Mouse (Mus musculus) midbrain, embryonic 16.5 days (tissue): ENCODE data around the gene Plk2. TPM values are rescaled to one million over a fixed set of nuclear protein-coding genes. Genes with fewer than 3 reads are reported as not detected.
"Not testable (repeated sequence)": the region's sequence is repeated elsewhere in the genome, so short reads cannot be mapped to it uniquely, and the experiment has no call there.

Experiments
- ATAC-seq: fragments of 200-750 bp; cut with Nextera tagmentation; 2 replicates; pipeline ENCODE4 v1.8.0; 2017; ENCODE audit warnings: moderate TSS enrichment
- H3K27ac ChIP-seq: fragments of 300-500 bp; sonication (generic); 2 replicates; pipeline ENCODE4 v1.5.1; 2014; ENCODE audit warnings: mild to moderate bottlenecking, low read length, mixed read lengths
- H3K27me3 ChIP-seq: fragments of 300-500 bp; sonication (generic); 2 replicates; pipeline ENCODE4 v1.6.1; 2014; ENCODE audit warnings: low read depth, low read length, mixed read lengths; ENCODE audit not compliant: control insufficient read depth, insufficient read depth
- H3K36me3 ChIP-seq: fragments of 300-500 bp; sonication (generic); 2 replicates; pipeline ENCODE4 v1.6.1; 2014; ENCODE audit warnings: mild to moderate bottlenecking, low read length, moderate library complexity, mixed read lengths; ENCODE audit not compliant: control insufficient read depth, insufficient read depth
- H3K4me1 ChIP-seq: fragments of 300-500 bp; sonication (generic); 2 replicates; pipeline ENCODE4 v1.6.1; 2014; ENCODE audit warnings: mild to moderate bottlenecking, low read length, mixed read lengths; ENCODE audit not compliant: control insufficient read depth, insufficient read depth
- H3K4me2 ChIP-seq: fragments of 300-500 bp; sonication (generic); 2 replicates; pipeline ENCODE4 v1.6.1; 2014; ENCODE audit warnings: mild to moderate bottlenecking, low read length, mixed read lengths
- H3K4me3 ChIP-seq: fragments of 300-500 bp; sonication (generic); 2 replicates; pipeline ENCODE4 v1.5.1; 2014; ENCODE audit warnings: low read depth, mild to moderate bottlenecking, low read length, moderate library complexity, mixed read lengths
- H3K9ac ChIP-seq: fragments of 300-500 bp; sonication (generic); 2 replicates; pipeline ENCODE4 v1.6.1; 2014; ENCODE audit warnings: low read depth, low read length, mixed read lengths
- H3K9me3 ChIP-seq: fragments of 300-500 bp; sonication (generic); replicated peaks from 2 replicates; pipeline ENCODE4 v1.6.1; 2014; ENCODE audit warnings: mild to moderate bottlenecking, low read length, mixed read lengths; ENCODE audit not compliant: control insufficient read depth, poor library complexity, severe bottlenecking
- WGBS: fragments of 180-500 bp; shearing (Covaris S2); extraction: QIAGEN DNeasy Blood & Tissue Kit; methylation state at CpG from one replicate; pipeline ENCODE4 v1.1.7; 2014; 5-methylcytosine and 5-hydroxymethylcytosine counted together
- polyA plus RNA-seq: library from polyadenylated mRNA; unstranded; fragments of >200 nt; fragmentation: Nextera tagmentation; extraction: Ambion mirVana; gene quantifications from 2 replicates; pipeline ENCODE4 v1.2.1, GENCODE M21; 2015

Gene Plk2
- polyA plus RNA-seq, 1 experiment from 2014 or later = 177 TPM

- 95% methylated on average over 3 of the region's 3 CpGs for WGBS
- Histone ChIP-seq H3K4me2 (no peak overlapping the region), H3K9ac (no peak overlapping the region), H3K9me3 (no peaks in the 10 kb centered on the region; the same call in 1 of the 2 replicates), H3K4me1 (peaks cover 17% of the 10 kb centered on the region), H3K27ac (no peak overlapping the region), H3K27me3 (no peaks in the 10 kb centered on the region), H3K4me3 (no peak overlapping the region), H3K36me3 (peaks cover 42% of the 10 kb centered on the region)
- ATAC-seq = no peak
Observed at GRCm38 (mm10) chr13:110401443-110401842, 6.6 kb downstream of the Plk2 start.

- 95% methylated on average over 2 of the region's 2 CpGs for WGBS
- peaks cover 42% of the 10 kb centered on the region for H3K36me3 ChIP-seq
- peaks cover 14% of the 10 kb centered on the region for H3K4me1 ChIP-seq
- no peaks in the 10 kb centered on the region; the same call in 1 of the 2 replicates for H3K9me3 ChIP-seq
- H3K27ac ChIP-seq = no peak overlapping the region
- no peak overlapping the region for H3K4me3 ChIP-seq
- H3K4me2 ChIP-seq = no peak overlapping the region
- no peaks in the 10 kb centered on the region for H3K27me3 ChIP-seq
- no peak overlapping the region for H3K9ac ChIP-seq
- no peak for ATAC-seq
Observed at GRCm38 (mm10) chr13:110401877-110402276, 7.0 kb downstream of the Plk2 start.

GRCm38 (mm10) chr13:110404059-110404458, 9.2 kb downstream of the Plk2 start:
- 76% methylated on average over 8 of the region's 8 CpGs for WGBS
- no peak overlapping the region for H3K4me3 ChIP-seq
- no peak overlapping the region for H3K27ac ChIP-seq
- H3K4me1 ChIP-seq = no peaks in the 10 kb centered on the region
- peaks cover 25% of the 10 kb centered on the region for H3K36me3 ChIP-seq
- no peak overlapping the region for H3K9ac ChIP-seq
- ATAC-seq = no peak
- no peaks in the 10 kb centered on the region for H3K27me3 ChIP-seq
- H3K4me2 ChIP-seq = no peak overlapping the region
- H3K9me3 ChIP-seq = no peaks in the 10 kb centered on the region; the same call in 1 of the 2 replicates

- not testable (repeated sequence) for H3K4me1 ChIP-seq, H3K27ac ChIP-seq, H3K4me3 ChIP-seq, H3K4me2 ChIP-seq, H3K9ac ChIP-seq, H3K27me3 ChIP-seq, ATAC-seq, H3K9me3 ChIP-seq
- 92% methylated on average over 5 of the region's 5 CpGs for WGBS
- peaks cover 19% of the 10 kb centered on the region for H3K36me3 ChIP-seq
Observed at GRCm38 (mm10) chr13:110404686-110405085, 9.8 kb downstream of the Plk2 start.

- no peak overlapping the region for H3K4me3 ChIP-seq
- H3K27ac ChIP-seq = no peak overlapping the region
- H3K4me1 ChIP-seq = no peaks in the 10 kb centered on the region
- no peak overlapping the region for H3K4me2 ChIP-seq
- WGBS = 81% methylated on average over 5 of the region's 5 CpGs
- no peak overlapping the region for H3K9ac ChIP-seq
- H3K27me3 ChIP-seq = no peaks in the 10 kb centered on the region
- H3K9me3 ChIP-seq = no peaks in the 10 kb centered on the region
- H3K36me3 ChIP-seq = peaks cover 4% of the 10 kb centered on the region; the same call in 1 of the 2 replicates
- ATAC-seq = no peak
Observed at GRCm38 (mm10) chr13:110406152-110406551, 11.3 kb downstream of the Plk2 start.

GRCm38 (mm10) chr13:110412572-110413209, 17.8 kb downstream of the Plk2 start:
- ATAC-seq = no peak
- 76% methylated on average over 12 of the region's 12 CpGs for WGBS
- no peak overlapping the region for H3K4me2 ChIP-seq
- H3K4me3 ChIP-seq = no peak overlapping the region
- no peak overlapping the region for H3K9ac ChIP-seq
- no peaks in the 10 kb centered on the region for H3K4me1 ChIP-seq
- no peaks in the 10 kb centered on the region for H3K27me3 ChIP-seq
- no peak overlapping the region for H3K27ac ChIP-seq
- no peaks in the 10 kb centered on the region; the same call in 1 of the 2 replicates for H3K9me3 ChIP-seq
- H3K36me3 ChIP-seq = no peaks in the 10 kb centered on the region

- no peak overlapping the region for H3K9ac ChIP-seq
- H3K36me3 ChIP-seq = no peaks in the 10 kb centered on the region
- no peak for ATAC-seq
- H3K27ac ChIP-seq = no peak overlapping the region
- no peaks in the 10 kb centered on the region for H3K9me3 ChIP-seq
- no peak overlapping the region for H3K4me2 ChIP-seq
- WGBS = 85% methylated on average over 5 of the region's 5 CpGs
- H3K27me3 ChIP-seq = no peaks in the 10 kb centered on the region
- H3K4me3 ChIP-seq = no peak overlapping the region
- no peaks in the 10 kb centered on the region for H3K4me1 ChIP-seq
Observed at GRCm38 (mm10) chr13:110418656-110419055, 23.8 kb downstream of the Plk2 start.

- Histone ChIP-seq H3K4me1 (no peaks in the 10 kb centered on the region), H3K9ac (no peak overlapping the region), H3K4me3 (no peak overlapping the region), H3K9me3 (no peaks in the 10 kb centered on the region), H3K27me3 (no peaks in the 10 kb centered on the region), H3K36me3 (no peaks in the 10 kb centered on the region), H3K4me2 (no peak overlapping the region), H3K27ac (no peak overlapping the region)
- no peak for ATAC-seq
- 76% methylated on average over 5 of the region's 5 CpGs for WGBS
Observed at GRCm38 (mm10) chr13:110419640-110420039, 24.8 kb downstream of the Plk2 start.

- H3K27me3 ChIP-seq = no peaks in the 10 kb centered on the region
- no peak overlapping the region for H3K27ac ChIP-seq
- no peak overlapping the region for H3K9ac ChIP-seq
- H3K9me3 ChIP-seq = no peaks in the 10 kb centered on the region
- H3K4me1 ChIP-seq = no peaks in the 10 kb centered on the region
- no peak overlapping the region for H3K4me3 ChIP-seq
- H3K4me2 ChIP-seq = no peak overlapping the region
- ATAC-seq = no peak
- no peaks in the 10 kb centered on the region for H3K36me3 ChIP-seq
- WGBS = 84% methylated on average over 7 of the region's 7 CpGs
Observed at GRCm38 (mm10) chr13:110422434-110422833, 27.6 kb downstream of the Plk2 start.
